Mouse (Mus musculus): Measurements from ENCODE around the gene D7Ertd443e. TPM values are rescaled to one million over a fixed set of nuclear protein-coding genes. Genes with fewer than 3 reads are reported as not detected.

Gene D7Ertd443e
- 0.18 TPM in 1 of 2 replicates, not detected in the other for polyA plus RNA-seq (2016; fragmentation: Nextera tagmentation; extraction: Ambion mirVana)

GRCm38 (mm10) chr7:134385561-134385960, at the start of gene D7Ertd443e:
Gene D7Ertd443e, minus strand, starts transcription at chr7:134385661.
- no peaks in the 10 kb centered on the region for H3K9me3 ChIP-seq
- no peaks in the 10 kb centered on the region for H3K4me1 ChIP-seq
- no peak within 1 kb of the TSS for H3K4me2 ChIP-seq (replicated peaks)
- no peak within 1 kb of the TSS for H3K9ac ChIP-seq
- no peak for ATAC-seq (ENCODE audit: low FRiP score, low read depth)
- H3K36me3 ChIP-seq = no peaks in the 10 kb centered on the region
- whole genome bisulfite sequencing = 88% methylated on average over 5 of the region's 5 CpGs
- no peaks in the 10 kb centered on the region for H3K27me3 ChIP-seq (replicated peaks)
- H3K4me3 ChIP-seq = no peak within 1 kb of the TSS
- H3K27ac ChIP-seq = no peak within 1 kb of the TSS

- H3K27ac ChIP-seq = no peak overlapping the region
- H3K4me1 ChIP-seq = no peaks in the 10 kb centered on the region
- H3K9ac ChIP-seq = no peak overlapping the region
- no peak for ATAC-seq (ENCODE audit: low FRiP score, low read depth)
- H3K9me3 ChIP-seq = no peaks in the 10 kb centered on the region
- H3K4me2 ChIP-seq (replicated peaks) = no peak overlapping the region
- H3K27me3 ChIP-seq (replicated peaks) = no peaks in the 10 kb centered on the region
- no peak overlapping the region for H3K4me3 ChIP-seq
- no peaks in the 10 kb centered on the region for H3K36me3 ChIP-seq
- 86% methylated on average over 3 of the region's 3 CpGs for WGBS
Measured at GRCm38 (mm10) chr7:134431681-134432080, 46.2 kb upstream of the D7Ertd443e start.

- no peak overlapping the region for H3K9ac ChIP-seq
Measured at GRCm38 (mm10) chr7:134428676-134429075, 43.2 kb upstream of the D7Ertd443e start.

GRCm38 (mm10) chr7:134415014-134415413, 29.6 kb upstream of the D7Ertd443e start:
- Histone ChIP-seq H3K4me2 (replicated peaks) (no peak overlapping the region), H3K4me1 (no peaks in the 10 kb centered on the region), H3K9me3 (no peaks in the 10 kb centered on the region), H3K4me3 (no peak overlapping the region), H3K27me3 (replicated peaks) (no peaks in the 10 kb centered on the region), H3K27ac (no peak overlapping the region), H3K9ac (no peak overlapping the region), H3K36me3 (no peaks in the 10 kb centered on the region)
- WGBS = 95% methylated on average over 9 of the region's 9 CpGs
- no peak for ATAC-seq (ENCODE audit: low FRiP score, low read depth)

More at GRCm38 (mm10) chr7:134428676-134429075, 43.2 kb upstream of the D7Ertd443e start:
- no peaks in the 10 kb centered on the region for H3K36me3 ChIP-seq
- ATAC-seq (ENCODE audit: low FRiP score, low read depth) = no peak
- H3K4me2 ChIP-seq (replicated peaks) = no peak overlapping the region
- no peaks in the 10 kb centered on the region for H3K27me3 ChIP-seq (replicated peaks)
- WGBS = 89% methylated on average over 2 of the region's 2 CpGs
- H3K4me3 ChIP-seq = no peak overlapping the region
- H3K9me3 ChIP-seq = no peaks in the 10 kb centered on the region
- no peaks in the 10 kb centered on the region for H3K4me1 ChIP-seq
- no peak overlapping the region for H3K27ac ChIP-seq

- Histone ChIP-seq H3K36me3 (no peaks in the 10 kb centered on the region), H3K9me3 (no peaks in the 10 kb centered on the region), H3K9ac (no peak overlapping the region), H3K27me3 (replicated peaks) (no peaks in the 10 kb centered on the region), H3K27ac (no peak overlapping the region), H3K4me2 (replicated peaks) (no peak overlapping the region), H3K4me3 (no peak overlapping the region), H3K4me1 (no peaks in the 10 kb centered on the region)
- WGBS = 49% methylated on average over 14 of the region's 14 CpGs
- ATAC-seq (ENCODE audit: low FRiP score, low read depth) = no peak
Measured at GRCm38 (mm10) chr7:134414005-134414690, 28.7 kb upstream of the D7Ertd443e start.

- H3K9ac ChIP-seq = no peak overlapping the region
- no peaks in the 10 kb centered on the region for H3K4me1 ChIP-seq
- no peaks in the 10 kb centered on the region for H3K36me3 ChIP-seq
- H3K4me2 ChIP-seq (replicated peaks) = no peak overlapping the region
- ATAC-seq (ENCODE audit: low FRiP score, low read depth) = no peak
- H3K27me3 ChIP-seq (replicated peaks) = no peaks in the 10 kb centered on the region
- H3K27ac ChIP-seq = no peak overlapping the region
- 91% methylated on average over 13 of the region's 13 CpGs for WGBS
- no peak overlapping the region for H3K4me3 ChIP-seq
- H3K9me3 ChIP-seq = no peaks in the 10 kb centered on the region
Measured at GRCm38 (mm10) chr7:134408641-134409040, 23.2 kb upstream of the D7Ertd443e start.

- no peak overlapping the region for H3K4me3 ChIP-seq
- no peak overlapping the region for H3K9ac ChIP-seq
Measured at GRCm38 (mm10) chr7:134400746-134401145, 15.3 kb upstream of the D7Ertd443e start.

GRCm38 (mm10) chr7:134396769-134397168, 11.3 kb upstream of the D7Ertd443e start:
- no peak for ATAC-seq (ENCODE audit: low FRiP score, low read depth)
- Histone ChIP-seq H3K27ac (no peak overlapping the region), H3K4me3 (no peak overlapping the region), H3K9ac (no peak overlapping the region), H3K4me1 (no peaks in the 10 kb centered on the region), H3K9me3 (no peaks in the 10 kb centered on the region), H3K4me2 (replicated peaks) (no peak overlapping the region), H3K36me3 (no peaks in the 10 kb centered on the region), H3K27me3 (replicated peaks) (no peaks in the 10 kb centered on the region)
- 84% methylated on average over 8 of the region's 8 CpGs for WGBS

More at GRCm38 (mm10) chr7:134400746-134401145, 15.3 kb upstream of the D7Ertd443e start:
- 76% methylated on average over 2 of the region's 2 CpGs for WGBS
- Histone ChIP-seq H3K27ac (no peak overlapping the region), H3K4me2 (replicated peaks) (no peak overlapping the region), H3K27me3 (replicated peaks) (no peaks in the 10 kb centered on the region), H3K9me3 (no peaks in the 10 kb centered on the region), H3K4me1 (no peaks in the 10 kb centered on the region), H3K36me3 (no peaks in the 10 kb centered on the region)
- ATAC-seq (ENCODE audit: low FRiP score, low read depth) = no peak

- ATAC-seq (ENCODE audit: low FRiP score, low read depth) = no peak
- Histone ChIP-seq H3K4me2 (replicated peaks) (no peak overlapping the region), H3K4me3 (no peak overlapping the region), H3K27me3 (replicated peaks) (no peaks in the 10 kb centered on the region), H3K9me3 (no peaks in the 10 kb centered on the region), H3K4me1 (0 out of 2 replicates have a peak, but pooled peaks cover 6% of the 10 kb centered on the region), H3K27ac (no peak overlapping the region), H3K9ac (no peak overlapping the region), H3K36me3 (no peaks in the 10 kb centered on the region)
- 82% methylated on average over 3 of the region's 3 CpGs for WGBS
Measured at GRCm38 (mm10) chr7:134382791-134383190, 2.7 kb downstream of the D7Ertd443e start.

- ATAC-seq (ENCODE audit: low FRiP score, low read depth) = no peak
- Histone ChIP-seq H3K27ac (no peak overlapping the region), H3K9ac (no peak overlapping the region), H3K4me2 (replicated peaks) (no peak overlapping the region), H3K36me3 (no peaks in the 10 kb centered on the region), H3K27me3 (replicated peaks) (no peaks in the 10 kb centered on the region), H3K4me1 (0 out of 2 replicates have a peak, but pooled peaks cover 6% of the 10 kb centered on the region), H3K4me3 (no peak overlapping the region), H3K9me3 (no peaks in the 10 kb centered on the region)
- WGBS = 57% methylated on average over 4 of the region's 4 CpGs
Measured at GRCm38 (mm10) chr7:134381407-134381861, 4.0 kb downstream of the D7Ertd443e start.

- H3K4me2 ChIP-seq (replicated peaks) = no peak overlapping the region
- H3K9ac ChIP-seq = no peak overlapping the region
- no peak overlapping the region for H3K4me3 ChIP-seq
- 48% methylated on average over 4 of the region's 4 CpGs for WGBS
- H3K36me3 ChIP-seq = no peaks in the 10 kb centered on the region
- 0 out of 2 replicates have a peak, but pooled peaks cover 6% of the 10 kb centered on the region for H3K4me1 ChIP-seq
- ATAC-seq (ENCODE audit: low FRiP score, low read depth) = no peak
- H3K27me3 ChIP-seq (replicated peaks) = no peaks in the 10 kb centered on the region
- no peaks in the 10 kb centered on the region for H3K9me3 ChIP-seq
- H3K27ac ChIP-seq = no peak overlapping the region
Measured at GRCm38 (mm10) chr7:134378273-134378672, 7.2 kb downstream of the D7Ertd443e start.

- no peak for ATAC-seq (ENCODE audit: low FRiP score, low read depth)
- Histone ChIP-seq H3K4me1 (0 out of 2 replicates have a peak, but pooled peaks cover 6% of the 10 kb centered on the region), H3K27ac (no peak overlapping the region), H3K9ac (no peak overlapping the region), H3K27me3 (replicated peaks) (no peaks in the 10 kb centered on the region), H3K9me3 (no peaks in the 10 kb centered on the region), H3K36me3 (no peaks in the 10 kb centered on the region), H3K4me3 (no peak overlapping the region), H3K4me2 (replicated peaks) (no peak overlapping the region)
- WGBS = 78% methylated on average over 7 of the region's 7 CpGs
Measured at GRCm38 (mm10) chr7:134376786-134377185, 8.7 kb downstream of the D7Ertd443e start.

GRCm38 (mm10) chr7:134372276-134372675, 13.2 kb downstream of the D7Ertd443e start:
- no peaks in the 10 kb centered on the region for H3K9me3 ChIP-seq
- no peak for ATAC-seq (ENCODE audit: low FRiP score, low read depth)
- no peaks in the 10 kb centered on the region for H3K4me1 ChIP-seq
- no peak overlapping the region for H3K4me2 ChIP-seq (replicated peaks)
- H3K9ac ChIP-seq = no peak overlapping the region
- no peak overlapping the region for H3K27ac ChIP-seq
- no peaks in the 10 kb centered on the region for H3K36me3 ChIP-seq
- H3K4me3 ChIP-seq = no peak overlapping the region
- no peaks in the 10 kb centered on the region for H3K27me3 ChIP-seq (replicated peaks)
- WGBS = 73% methylated on average over 5 of the region's 5 CpGs
